Mouse (Mus musculus): Measurements from ENCODE around the gene Dysf. TPM values are rescaled to one million over a fixed set of nuclear protein-coding genes. Genes with fewer than 3 reads are reported as not detected.

The Dysf gene
- total and polyA plus RNA-seq, 3 experiments, result not detected

DNA sequence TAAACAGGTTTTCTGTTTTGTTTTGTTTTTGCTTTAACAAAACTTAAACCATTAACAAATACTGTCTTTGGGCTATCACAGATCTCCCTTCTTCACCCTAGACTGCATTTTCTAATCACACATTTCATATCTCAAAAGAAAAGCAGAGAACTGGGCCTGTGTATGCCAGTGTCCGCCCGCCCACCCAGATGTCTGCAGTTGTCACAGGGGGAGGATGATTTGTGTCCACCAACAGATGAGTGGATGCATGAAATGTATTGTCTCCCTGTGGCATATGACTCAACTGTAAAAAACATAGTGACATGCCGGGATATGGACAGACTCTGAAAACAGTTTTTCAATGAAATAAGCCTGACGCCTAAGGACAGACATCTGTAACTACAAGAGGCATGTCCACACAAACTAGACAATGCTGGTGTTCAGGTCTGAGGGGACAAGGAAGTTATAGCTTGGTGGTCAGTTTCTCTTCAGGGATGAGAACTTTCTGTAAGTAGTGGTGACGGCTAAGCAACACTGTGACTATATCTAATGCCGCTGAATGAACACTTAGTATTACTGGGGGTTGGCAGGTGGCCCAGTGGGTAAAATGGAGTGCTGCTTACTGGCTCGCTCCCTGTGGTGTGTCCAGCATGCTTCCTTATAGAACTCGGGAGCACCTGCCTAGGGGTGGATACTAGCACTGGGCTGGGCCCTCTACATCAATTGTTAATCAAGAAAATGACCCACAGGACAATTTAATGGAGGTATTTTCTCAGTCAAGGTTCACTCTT lies 193.5 kb downstream of the Dysf start:
- H3K9me3 ChIP-seq (replicated peaks; ENCODE audit: insufficient read depth, low read length), result no peaks in the 10 kb centered on the region
- H3K36me3 ChIP-seq (ENCODE audit: control insufficient read depth in 1 of 2, insufficient read depth in 2 of 2, low read length in 2 of 2), result no peaks in the 10 kb centered on the region
- H3K4me1 ChIP-seq (ENCODE audit: control insufficient read depth in 1 of 2, insufficient read depth in 2 of 2, low read length in 2 of 2), result no peaks in the 10 kb centered on the region
- H3K79me2 ChIP-seq (ENCODE audit: control insufficient read depth, insufficient read depth, low read length, poor library complexity), result no peaks in the 10 kb centered on the region
- H3K4me3 ChIP-seq (ENCODE audit: control insufficient read depth in 1 of 2, insufficient read depth in 1 of 2, low read depth in 2 of 2, low read length in 2 of 2), result no peak overlapping the region
- no peak for DNase-seq (ENCODE audit: low read depth, low spot score)
- no peak overlapping the region for H3K27ac ChIP-seq (ENCODE audit: control insufficient read depth, low read depth, low read length)
- H3K9ac ChIP-seq (ENCODE audit: control insufficient read depth, low read depth, low read length, poor library complexity, severe bottlenecking), result no peak overlapping the region
- TF ChIP-seq HCFC1 (IDR thresholded peaks at IDR 0.05; ENCODE audit: low read depth, low read length) (no peak), MYC (IDR thresholded peaks at IDR 0.05; ENCODE audit: low read depth, low read length) (no peak), MYB (IDR thresholded peaks at IDR 0.05; ENCODE audit: low read depth, low read length) (no peak), E2F4 (IDR thresholded peaks at IDR 0.05; ENCODE audit: borderline replicate concordance, low read depth, low read length) (no peak), MAFK (IDR thresholded peaks at IDR 0.05; ENCODE audit: borderline replicate concordance, low read depth, low read length) (no peak), MXI1 (IDR thresholded peaks at IDR 0.05; ENCODE audit: low read depth, low read length) (no peak), KAT2A (conservative IDR thresholded peaks at IDR 0.05; ENCODE audit: low read depth, low read length) (no peak), RCOR1 (IDR thresholded peaks at IDR 0.05; ENCODE audit: low read depth, low read length) (no peak), CHD2 (IDR thresholded peaks at IDR 0.05; ENCODE audit: low read length) (no peak), TBP (IDR thresholded peaks at IDR 0.05; ENCODE audit: low read depth, low read length) (no peak), TAL1 (IDR thresholded peaks at IDR 0.05; ENCODE audit: low read length) (no peak), USF2 (IDR thresholded peaks at IDR 0.05; ENCODE audit: borderline replicate concordance in 1 of 2, insufficient read depth in 1 of 2, low read depth in 1 of 2, low read length in 2 of 2) (no peak), GABPA (IDR thresholded peaks at IDR 0.05; ENCODE audit: low read depth, low read length) (no peak)
- no peaks in the 10 kb centered on the region for H3K27me3 ChIP-seq (ENCODE audit: control insufficient read depth in 1 of 2, insufficient read depth in 2 of 2, low read length in 2 of 2)

DNA sequence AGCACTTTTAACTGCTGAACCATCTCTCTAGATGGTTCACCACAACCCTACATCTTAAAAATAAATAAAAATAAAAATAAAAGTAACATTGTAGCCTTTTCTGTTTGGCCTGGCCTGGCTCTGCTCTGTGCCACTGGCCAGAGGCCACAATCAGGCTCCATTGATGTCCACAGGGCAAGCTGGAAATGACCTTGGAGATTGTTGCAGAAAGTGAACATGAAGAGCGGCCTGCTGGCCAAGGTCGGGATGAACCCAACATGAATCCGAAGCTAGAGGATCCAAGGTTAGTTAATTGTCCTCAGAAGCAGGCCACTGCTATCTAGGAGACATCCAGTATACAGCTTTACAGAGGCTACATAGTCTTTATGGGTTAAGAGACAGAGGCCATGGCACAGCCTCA lies 197.2 kb downstream of the Dysf start:
- Histone ChIP-seq H3K9me3 (replicated peaks; ENCODE audit: insufficient read depth, low read length) (no peaks in the 10 kb centered on the region), H3K4me3 (ENCODE audit: control insufficient read depth in 1 of 2, insufficient read depth in 1 of 2, low read depth in 2 of 2, low read length in 2 of 2) (no peak overlapping the region), H3K36me3 (ENCODE audit: control insufficient read depth in 1 of 2, insufficient read depth in 2 of 2, low read length in 2 of 2) (no peaks in the 10 kb centered on the region), H3K27ac (ENCODE audit: control insufficient read depth, low read depth, low read length) (no peak overlapping the region), H3K4me1 (ENCODE audit: control insufficient read depth in 1 of 2, insufficient read depth in 2 of 2, low read length in 2 of 2) (no peaks in the 10 kb centered on the region), H3K27me3 (ENCODE audit: control insufficient read depth in 1 of 2, insufficient read depth in 2 of 2, low read length in 2 of 2) (no peaks in the 10 kb centered on the region), H3K9ac (ENCODE audit: control insufficient read depth, low read depth, low read length, poor library complexity, severe bottlenecking) (no peak overlapping the region), H3K79me2 (ENCODE audit: control insufficient read depth, insufficient read depth, low read length, poor library complexity) (no peaks in the 10 kb centered on the region)
- DNase-seq (ENCODE audit: low read depth, low spot score), result no peak
- TF ChIP-seq POLR2AphosphoS5 (IDR thresholded peaks at IDR 0.05; ENCODE audit: borderline replicate concordance, low read depth, low read length) (no peak), MAX (IDR thresholded peaks at IDR 0.05; ENCODE audit: low read length) (no peak), ZMIZ1 (IDR thresholded peaks at IDR 0.05; ENCODE audit: low read depth, low read length) (no peak), SIN3A (IDR thresholded peaks at IDR 0.05; ENCODE audit: low read length) (no peak), MXI1 (IDR thresholded peaks at IDR 0.05; ENCODE audit: low read depth, low read length) (no peak), POLR2A (IDR thresholded peaks at IDR 0.05; ENCODE audit: control insufficient read depth in 1 of 2, insufficient read depth in 1 of 2, low read depth in 1 of 2, low read length in 2 of 2, poor library complexity in 1 of 2) (no peak), KAT2A (conservative IDR thresholded peaks at IDR 0.05; ENCODE audit: low read depth, low read length) (no peak), SMC3 (IDR thresholded peaks at IDR 0.05; ENCODE audit: low read depth, low read length) (no peak), CHD1 (IDR thresholded peaks at IDR 0.05; ENCODE audit: low read depth, low read length) (no peak), JUND (IDR thresholded peaks at IDR 0.05; ENCODE audit: low read depth, low read length) (no peak), CTCF (IDR thresholded peaks at IDR 0.05 in 2 of 3, conservative IDR thresholded peaks at IDR 0.05 in 1 of 3; ENCODE audit: control insufficient read depth in 1 of 3, insufficient read depth in 1 of 3, low read depth in 2 of 3, low read length in 3 of 3, poor library complexity in 1 of 3, severe bottlenecking in 1 of 3) (no peak), ZNF384 (IDR thresholded peaks at IDR 0.05; ENCODE audit: low read depth, low read length) (no peak), RCOR1 (IDR thresholded peaks at IDR 0.05; ENCODE audit: low read depth, low read length) (no peak), ZKSCAN1 (IDR thresholded peaks at IDR 0.05; ENCODE audit: low read depth, low read length) (no peak), POLR2AphosphoS2 (IDR thresholded peaks at IDR 0.05; ENCODE audit: low read length) (no peak), MYB (IDR thresholded peaks at IDR 0.05; ENCODE audit: low read depth, low read length) (no peak), HCFC1 (IDR thresholded peaks at IDR 0.05; ENCODE audit: low read depth, low read length) (no peak), E2F4 (IDR thresholded peaks at IDR 0.05; ENCODE audit: borderline replicate concordance, low read depth, low read length) (no peak), MAFK (IDR thresholded peaks at IDR 0.05; ENCODE audit: borderline replicate concordance, low read depth, low read length) (no peak), MEF2A (IDR thresholded peaks at IDR 0.05; ENCODE audit: extremely low read depth, insufficient replicate concordance, low read depth, low read length, poor library complexity, severe bottlenecking) (no peak)
